24 mouse cellular contexts compared by ENCODE assay signal in genomic region chr8:116065871-116066270, GRCm38 (mm10).
"Had no signal": no experiment of that assay in that cellular context is flagged by ENCODE, and none has a peak within 500 bp of the region (broad histone marks: within the 10 kb centered on the region; RNA-seq: fewer than 3 reads in every experiment).

No protein-coding gene starts in this region.

- DNase-seq: cerebellum, adult 8-10 months; cerebellum, adult 9-10 months; cerebellum, postnatal 10 days; cerebellum, postnatal 14 days; cerebellum, postnatal 25 days; cerebellum, postnatal 36 days; embryo, embryonic 11 days; forebrain, postnatal 0 days; gastrocnemius, postnatal 10 days; gastrocnemius, postnatal 14 days; gastrocnemius, postnatal 25 days; heart, adult 18-20 months had no signal

- H3K27ac ChIP-seq: embryonic facial prominence, embryonic 10.5 days; embryonic facial prominence, embryonic 12.5 days; embryonic facial prominence, embryonic 13.5 days; embryonic facial prominence, embryonic 15.5 days; forebrain, embryonic 10.5 days; forebrain, embryonic 12.5 days; forebrain, embryonic 13.5 days; forebrain, embryonic 15.5 days; heart, embryonic 10.5 days had no signal

- H3K27me3 ChIP-seq: embryonic facial prominence, embryonic 12.5 days; embryonic facial prominence, embryonic 13.5 days; embryonic facial prominence, embryonic 15.5 days; forebrain, embryonic 13.5 days; forebrain, embryonic 15.5 days had no signal

- H3K4me2 ChIP-seq: embryonic facial prominence, embryonic 12.5 days; embryonic facial prominence, embryonic 13.5 days; embryonic facial prominence, embryonic 15.5 days; forebrain, embryonic 12.5 days; forebrain, embryonic 13.5 days; forebrain, embryonic 15.5 days had no signal

- H3K9me3 ChIP-seq: embryonic facial prominence, embryonic 10.5 days; embryonic facial prominence, embryonic 12.5 days; embryonic facial prominence, embryonic 13.5 days; embryonic facial prominence, embryonic 15.5 days; forebrain, embryonic 10.5 days; forebrain, embryonic 12.5 days; forebrain, embryonic 13.5 days; forebrain, embryonic 15.5 days; heart, embryonic 10.5 days had no signal

- H3K36me3 ChIP-seq: embryonic facial prominence, embryonic 10.5 days; embryonic facial prominence, embryonic 12.5 days; embryonic facial prominence, embryonic 13.5 days; embryonic facial prominence, embryonic 15.5 days; forebrain, embryonic 10.5 days; forebrain, embryonic 12.5 days; forebrain, embryonic 15.5 days; heart, embryonic 10.5 days had no signal

- H3K9ac ChIP-seq: embryonic facial prominence, embryonic 12.5 days; embryonic facial prominence, embryonic 13.5 days; embryonic facial prominence, embryonic 15.5 days; forebrain, embryonic 12.5 days; forebrain, embryonic 13.5 days; forebrain, embryonic 15.5 days; forebrain, postnatal 0 days had no signal

- H3K4me1 ChIP-seq: embryonic facial prominence, embryonic 10.5 days; embryonic facial prominence, embryonic 12.5 days; embryonic facial prominence, embryonic 13.5 days; embryonic facial prominence, embryonic 15.5 days; forebrain, embryonic 10.5 days; forebrain, embryonic 12.5 days; forebrain, embryonic 13.5 days; forebrain, embryonic 15.5 days; heart, embryonic 10.5 days had no signal

- ATAC-seq: forebrain, embryonic 13.5 days; forebrain, embryonic 14.5 days; forebrain, embryonic 15.5 days; forebrain, embryonic 16.5 days; forebrain, postnatal 0 days had no signal

- H3K4me3 ChIP-seq: embryonic facial prominence, embryonic 10.5 days; embryonic facial prominence, embryonic 12.5 days; embryonic facial prominence, embryonic 13.5 days; embryonic facial prominence, embryonic 15.5 days; erythroblast, embryonic 14.5 days; forebrain, embryonic 10.5 days; forebrain, embryonic 12.5 days; forebrain, embryonic 13.5 days; forebrain, embryonic 15.5 days; heart, embryonic 10.5 days had no signal
